Mouse (Mus musculus) gastrocnemius, adult 2 months (tissue): ENCODE measurements around the gene Sbsn. TPM values are rescaled to one million over a fixed set of nuclear protein-coding genes. Genes with fewer than 3 reads are reported as not detected.
A peak's percentile ranks its signal among the peaks of the same experiment; 100 is the strongest.

Experiments
- DNase-seq: peaks from one replicate; pipeline ENCODE4 v3.0.0; 2022
- H3K27ac ChIP-seq: fragments of 200-600 bp; 2 replicates; pipeline ENCODE4 v1.8.1; 2022; ENCODE audit warnings: mild to moderate bottlenecking
- H3K4me3 ChIP-seq: fragments of 200-600 bp; 2 replicates; pipeline ENCODE4 v1.8.1; 2022; ENCODE audit warnings: mild to moderate bottlenecking, moderate library complexity
- CTCF ChIP-seq: fragments of 200-600 bp; IDR thresholded peaks from 2 replicates; pipeline ENCODE4 v1.8.1; 2022; ENCODE audit warnings: antibody characterized with exemption, mild to moderate bottlenecking, moderate library complexity
- intact Hi-C: fragments of 180-260 bp; cut with DNase I; formaldehyde crosslinking; loops from one replicate; pipeline ENCODE4 v1.15.1; 2025
- long read RNA-seq, 2 experiments: library from polyadenylated mRNA; stranded (forward); transcript quantifications; one replicate each; pipeline ENCODE4 v2.0.0; 2021
- total RNA-seq, 2 experiments: library from RNA; stranded (reverse); gene quantifications; 2 replicates each; pipeline ENCODE4 v1.2.3; 2021

Gene Sbsn
- 1 to 10 TPM; 2.8 to 4.7 TPM for total RNA-seq
- long read RNA-seq, experiment 1, partial matches to known transcripts = 0 of 1 reads
- long read RNA-seq, experiment 1, other reads (novel, unspliced or antisense) = 0 of 1 reads
- long read RNA-seq, experiment 2, partial matches to known transcripts = 0 of 1 reads
- long read RNA-seq, experiment 2, other reads (novel, unspliced or antisense) = 0 of 1 reads

DNA sequence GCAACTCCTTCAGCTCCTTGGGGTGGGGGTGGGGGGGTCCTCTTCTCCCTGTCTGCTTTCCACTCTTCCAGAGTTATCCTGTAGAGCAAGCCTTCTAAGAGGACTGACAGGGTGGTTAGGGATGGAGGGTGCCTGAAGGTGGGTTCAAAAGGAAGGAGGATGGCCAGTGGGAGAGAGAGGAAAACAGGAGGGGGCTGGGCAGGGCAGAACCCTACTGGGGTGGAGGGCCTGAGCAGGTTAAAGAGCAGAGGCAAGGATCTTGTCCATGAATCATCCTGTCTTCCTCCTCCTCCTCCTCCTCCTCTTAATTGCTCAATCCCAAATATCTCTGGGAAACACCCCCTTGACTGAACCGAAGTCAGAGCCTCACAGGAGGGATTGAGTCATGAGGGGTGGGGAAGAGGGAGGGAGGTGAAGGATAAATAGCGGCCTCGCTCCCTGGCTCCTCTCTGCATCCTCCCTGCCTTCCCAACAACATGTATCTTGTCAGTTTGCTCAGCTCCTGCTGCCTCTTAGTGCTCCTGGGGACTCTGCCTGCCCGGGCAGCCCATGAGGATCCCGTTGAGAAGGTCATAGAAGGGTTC lies at the start of gene Sbsn:
Gene Sbsn, plus strand, starts transcription at position 386 of the 584 bp plus-strand sequence.
- intact Hi-C loops = no loop called here
- no peak within 1 kb of the TSS for H3K4me3 ChIP-seq
- DNase-seq = no peak
- no peak for TF ChIP-seq CTCF
- H3K27ac ChIP-seq = no peak within 1 kb of the TSS

DNA sequence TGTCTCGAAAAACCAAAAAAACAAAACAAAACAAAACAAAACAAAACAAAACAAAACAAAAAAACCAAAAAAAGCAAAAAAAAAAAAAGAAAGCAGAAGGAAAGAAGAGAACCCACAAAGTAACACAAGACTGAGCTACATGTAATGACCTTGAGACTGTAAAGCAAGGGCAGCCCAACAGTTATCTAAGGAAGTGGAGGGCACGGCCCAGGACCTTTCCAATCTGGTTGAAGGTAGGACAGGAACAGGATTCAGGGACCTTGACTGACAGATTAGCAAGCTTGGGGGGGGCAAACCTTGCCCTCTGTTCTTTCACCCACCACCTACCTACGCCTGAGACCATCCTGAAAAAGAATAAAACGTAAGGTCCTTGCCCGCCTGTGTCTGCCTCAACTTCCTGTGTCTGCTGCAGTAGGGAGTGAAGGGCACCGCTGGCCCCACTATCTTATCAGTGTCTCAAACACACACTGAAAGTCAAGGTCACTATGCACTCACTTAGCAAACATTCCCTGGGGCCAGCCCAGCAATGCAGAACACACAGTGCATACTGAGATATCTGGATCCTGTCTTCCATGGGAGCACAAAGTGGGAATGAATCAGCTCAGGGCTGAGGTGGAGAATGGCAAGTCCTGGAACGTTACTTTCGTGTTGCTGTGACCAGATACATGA lies 44.9 kb upstream of the Sbsn start:
- TF ChIP-seq CTCF = no peak
- DNase-seq = no peak
- intact Hi-C loops = no loop called here
- H3K27ac ChIP-seq = no peak overlapping the region
- no peak overlapping the region for H3K4me3 ChIP-seq

DNA sequence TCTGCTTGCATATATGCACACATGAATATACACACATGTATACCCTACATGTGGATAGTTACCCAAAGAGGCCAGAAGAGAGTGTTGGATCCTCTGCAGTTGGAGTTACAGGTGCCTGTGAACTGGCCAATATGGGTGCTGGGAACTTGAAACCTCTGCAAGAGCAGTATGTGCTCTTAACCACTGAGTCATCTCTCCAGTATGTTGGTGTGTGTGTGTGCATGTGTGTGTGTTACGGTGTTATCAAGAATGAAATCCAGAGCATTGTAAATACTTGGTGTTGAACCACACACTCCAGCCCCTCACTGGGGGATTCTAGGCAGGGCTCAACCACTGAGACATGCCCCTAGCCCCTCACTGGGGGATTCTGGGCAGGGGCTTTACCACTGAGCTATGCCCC lies 43.8 kb upstream of the Sbsn start:
- intact Hi-C loops = no loop called here
- H3K27ac ChIP-seq = no peak overlapping the region
- no peak overlapping the region for H3K4me3 ChIP-seq
- no peak for TF ChIP-seq CTCF
- no peak for DNase-seq

DNA sequence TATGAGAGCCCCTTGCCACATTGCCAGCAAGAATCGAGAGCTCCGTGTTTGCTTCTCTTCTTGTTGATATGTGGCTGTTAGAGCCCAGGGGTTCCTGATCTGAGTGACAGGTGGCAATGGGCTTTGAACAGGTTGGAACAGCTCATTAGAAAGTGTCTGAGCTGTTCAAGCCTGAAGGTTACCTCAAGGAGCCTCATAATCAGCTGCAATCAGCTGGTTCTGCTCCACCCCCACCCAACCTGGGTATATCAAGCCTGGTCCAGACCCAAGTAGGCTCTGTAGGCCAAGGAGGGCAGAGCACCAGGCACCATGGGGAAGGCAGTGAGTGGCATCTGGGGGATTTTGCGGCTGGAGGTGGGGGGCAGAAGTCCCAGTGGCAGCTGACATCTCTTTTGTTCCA lies 39.3 kb upstream of the Sbsn start, which contains the start of gene Atp4a:
Gene Atp4a, plus strand, starts transcription at position 268 of the 400 bp plus-strand sequence.
- intact Hi-C loops = no loop called here
- Histone ChIP-seq H3K4me3 (no peak within 1 kb of the TSS), H3K27ac (no peak within 1 kb of the TSS)
- DNase-seq = no peak
- TF ChIP-seq CTCF = no peak

DNA sequence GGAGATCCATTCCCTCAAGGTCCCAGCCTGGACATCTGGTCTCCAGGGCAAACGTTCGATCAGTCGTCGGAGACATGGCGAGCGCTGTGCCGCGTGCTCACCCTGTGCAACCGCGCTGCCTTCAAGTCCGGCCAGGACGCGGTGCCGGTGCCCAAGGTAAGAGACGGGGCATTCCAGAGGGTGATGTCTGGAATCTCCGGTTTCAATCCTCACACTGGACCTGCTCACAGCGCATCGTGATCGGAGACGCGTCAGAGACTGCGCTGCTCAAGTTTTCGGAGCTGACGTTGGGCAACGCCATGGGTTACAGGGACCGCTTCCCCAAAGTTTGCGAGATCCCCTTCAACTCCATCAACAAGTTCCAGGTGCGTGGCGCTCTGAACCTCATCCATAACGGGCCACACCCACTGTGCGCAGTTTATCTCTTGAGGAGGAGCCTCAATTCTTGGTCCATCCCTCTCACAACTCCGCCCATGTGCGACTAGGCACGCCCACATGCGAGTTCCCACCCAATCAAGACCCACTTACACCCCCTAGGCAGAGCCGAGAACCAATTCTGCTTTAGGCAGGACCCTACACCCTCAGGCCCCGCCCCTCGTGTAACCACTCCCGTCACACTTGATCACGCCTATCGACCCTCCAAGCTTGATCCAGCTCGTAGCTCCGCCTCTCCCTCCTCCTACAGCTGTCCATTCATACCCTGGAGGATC lies 34.1 kb upstream of the Sbsn start:
- DNase-seq = peak; percentile 63
- TF ChIP-seq CTCF = no peak
- H3K27ac ChIP-seq = no peak overlapping the region
- peak overlapping the region; percentile 64 for H3K4me3 ChIP-seq
- intact Hi-C loops = no loop called here

DNA sequence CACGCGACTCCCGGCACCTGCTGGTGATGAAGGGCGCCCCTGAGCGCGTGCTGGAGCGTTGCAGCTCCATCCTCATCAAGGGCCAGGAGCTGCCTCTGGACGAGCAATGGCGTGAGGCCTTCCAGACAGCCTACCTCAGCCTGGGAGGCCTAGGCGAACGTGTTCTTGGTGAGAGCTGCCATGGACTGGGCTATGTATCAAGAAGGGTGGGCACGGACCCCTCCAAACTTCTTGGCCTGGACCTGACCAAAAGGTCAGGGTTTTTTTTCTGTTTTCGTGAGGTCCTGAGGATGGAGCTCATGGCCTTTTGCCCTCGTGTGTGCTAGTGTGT lies 33.6 kb upstream of the Sbsn start:
- H3K4me3 ChIP-seq = peak overlapping the region; percentile 64
- H3K27ac ChIP-seq = no peak overlapping the region
- peak; percentile 8; the same call in 1 of the 2 replicates for TF ChIP-seq CTCF
- intact Hi-C loops = no loop called here
- DNase-seq = no peak

DNA sequence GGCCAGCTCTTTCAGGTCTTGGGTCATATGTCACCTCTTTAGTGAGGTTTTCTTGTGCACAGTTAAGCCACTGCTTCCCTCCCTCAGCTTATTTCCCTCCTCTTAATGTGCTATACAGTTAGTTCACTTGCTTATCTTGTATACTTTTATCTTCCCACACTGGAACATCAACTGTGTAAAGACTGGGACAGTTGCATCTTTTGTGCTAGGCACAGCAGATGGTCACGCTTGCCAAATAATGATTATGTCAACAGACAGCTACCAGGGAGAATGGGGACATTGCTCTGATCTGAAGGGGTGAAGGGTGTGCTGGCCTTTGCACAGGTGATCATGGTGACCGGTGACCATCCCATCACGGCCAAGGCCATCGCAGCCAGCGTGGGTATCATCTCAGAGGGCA lies 31.6 kb upstream of the Sbsn start:
- intact Hi-C loops = no loop called here
- no peak overlapping the region for H3K27ac ChIP-seq
- TF ChIP-seq CTCF = no peak
- H3K4me3 ChIP-seq = no peak overlapping the region
- DNase-seq = no peak

DNA sequence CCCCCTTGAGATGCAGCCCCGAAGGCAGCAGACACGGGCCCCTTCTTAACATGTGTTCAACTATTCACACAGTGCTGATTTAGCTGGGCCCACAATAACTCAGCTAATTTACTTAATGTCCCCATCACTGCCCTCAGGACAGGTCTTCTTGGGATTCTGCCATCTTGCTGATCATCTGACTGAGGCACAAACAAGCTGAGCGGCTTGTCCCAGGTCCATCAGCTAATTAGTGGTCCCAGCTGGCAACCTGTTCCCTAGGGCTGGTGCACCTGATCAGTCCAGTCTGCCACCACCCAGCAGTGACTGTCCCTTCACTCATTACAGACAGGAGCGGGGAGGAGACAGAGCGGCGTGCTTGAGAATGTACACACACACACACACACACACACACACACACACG lies 30.0 kb upstream of the Sbsn start:
- DNase-seq = no peak
- no peak overlapping the region for H3K27ac ChIP-seq
- TF ChIP-seq CTCF = no peak
- intact Hi-C loops = no loop called here
- no peak overlapping the region for H3K4me3 ChIP-seq

DNA sequence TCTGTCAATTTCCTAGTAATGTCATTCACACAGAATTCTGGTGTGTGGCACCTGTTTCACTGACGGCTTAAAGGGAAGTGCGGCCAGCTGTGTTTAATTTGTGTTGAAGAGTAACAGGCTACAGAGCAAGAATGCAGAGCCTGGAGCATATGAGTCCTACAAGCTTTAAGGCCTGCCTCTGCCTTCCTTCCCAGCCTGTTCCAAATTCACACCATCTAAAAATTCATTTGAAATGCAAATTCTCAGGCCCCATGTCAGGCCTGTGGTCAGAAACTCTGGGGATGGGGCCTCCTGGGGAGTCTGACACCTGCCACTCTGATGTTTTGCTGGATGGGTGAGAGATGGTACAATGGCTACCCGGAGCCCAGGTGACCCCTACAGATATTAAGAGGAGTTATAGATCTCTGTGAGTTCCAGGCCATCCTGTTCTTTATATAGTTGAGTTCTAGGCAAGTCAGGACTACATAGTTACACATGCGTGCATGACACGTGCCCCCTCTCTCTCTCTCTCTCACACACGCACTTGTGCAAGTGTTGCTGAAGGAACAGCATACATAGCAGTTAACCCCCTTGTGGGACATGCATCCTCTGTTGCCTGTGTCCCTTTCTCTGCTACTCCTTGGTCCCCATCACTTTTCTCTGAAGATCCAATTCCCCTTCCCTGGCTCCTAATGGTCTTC lies 27.9 kb upstream of the Sbsn start:
- Histone ChIP-seq H3K4me3 (no peak overlapping the region), H3K27ac (no peak overlapping the region)
- no peak for TF ChIP-seq CTCF
- intact Hi-C loops = no loop called here
- no peak for DNase-seq

DNA sequence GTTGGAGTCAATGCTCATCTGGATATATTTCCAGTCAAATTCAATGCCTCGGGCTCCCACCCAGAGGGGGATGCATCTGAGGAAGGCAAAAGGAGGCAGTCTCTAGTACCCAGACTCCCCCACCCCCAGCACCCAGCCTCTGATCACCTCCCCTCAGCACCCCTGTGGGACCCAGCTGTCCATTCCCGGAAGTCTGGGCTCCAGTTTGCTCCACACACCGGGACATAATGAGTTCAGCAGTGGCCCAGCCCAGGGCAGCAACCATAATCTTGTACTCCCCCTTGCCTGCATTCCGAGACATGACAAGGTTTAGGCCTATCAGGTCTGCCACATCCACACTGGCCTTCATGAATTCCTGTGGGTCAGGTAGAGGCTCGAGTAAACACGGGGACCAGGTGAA lies 23.1 kb upstream of the Sbsn start:
- intact Hi-C loops = loop anchor here (2.0 to 5.0 kb wide), 2 partner anchors 76 to 405 kb away; partner anchors contain the start of genes Rbm42 and Sdhaf1
- Histone ChIP-seq H3K4me3 (peak overlapping the region; percentile 96), H3K27ac (peak overlapping the region; percentile 92)
- TF ChIP-seq CTCF = no peak
- no peak for DNase-seq

DNA sequence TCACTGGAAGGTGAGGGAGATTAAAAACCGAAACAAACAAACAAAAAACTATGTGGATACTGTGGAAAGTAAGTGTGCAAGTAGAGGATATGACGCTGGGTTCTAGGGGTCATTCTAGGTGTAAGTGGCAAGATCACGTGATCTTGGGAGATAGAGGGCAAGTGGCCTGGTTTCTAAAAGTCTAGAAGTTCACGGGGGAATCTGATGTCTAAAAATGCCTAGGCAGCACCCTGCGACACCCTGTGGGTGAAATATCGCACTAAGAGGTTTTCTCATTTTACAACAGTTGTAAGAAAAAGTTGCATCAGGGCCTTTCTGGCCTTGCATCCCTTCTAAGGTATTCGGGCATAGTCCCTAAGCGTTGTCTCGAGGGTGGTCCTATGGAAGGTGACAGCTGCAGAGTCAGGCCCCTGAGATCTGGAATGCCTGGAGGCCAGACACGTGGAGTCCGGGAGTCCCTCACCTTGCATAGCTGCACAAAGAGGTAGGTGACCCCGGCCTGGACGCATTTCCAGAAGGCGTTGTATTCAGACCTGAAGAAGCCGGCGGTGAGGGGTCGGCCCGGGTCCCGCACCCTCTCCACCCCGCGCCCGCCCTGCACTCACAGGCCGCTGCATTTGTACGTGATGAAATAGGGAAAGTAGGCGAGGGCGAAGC lies 22.4 kb upstream of the Sbsn start:
- DNase-seq = no peak
- no peak for TF ChIP-seq CTCF
- peak overlapping the region; percentile 92 for H3K27ac ChIP-seq
- intact Hi-C loops = loop anchor here (2.0 to 5.0 kb wide), 2 partner anchors 77 to 406 kb away; partner anchors contain the start of genes Rbm42 and Sdhaf1
- H3K4me3 ChIP-seq = peak overlapping the region; percentile 96
